Mouse (Mus musculus) monocyte, adult 5-6 weeks (primary cell): ENCODE measurements around the gene Socs2. TPM values are rescaled to one million over a fixed set of nuclear protein-coding genes. Genes with fewer than 3 reads are reported as not detected.

Experiments used
- ATAC-seq: fragments of 153-309, 156-312 bp; replicated peaks from 2 replicates; pipeline ENCODE4 v1.8.0; 2017; ENCODE audit warnings: mild to moderate bottlenecking; ENCODE audit not compliant: low TSS enrichment, insufficient number of reproducible peaks, severe bottlenecking, poor library complexity, low FRiP score
- total RNA-seq: library from RNA; stranded (forward); fragments of 200-1000, 200-491, 200-594 nt; gene quantifications from 3 replicates; pipeline ENCODE4 v1.2.3, GENCODE M21; 2017

Socs2 gene
- total RNA-seq, 1 experiment from 2014 or later: 0.76 TPM

- ATAC-seq: no peak
Measured at GRCm38 (mm10) chr10:95361260-95361841, 55.6 kb downstream of the Socs2 start.

GRCm38 (mm10) chr10:95360048-95360447 lies 56.9 kb downstream of the Socs2 start:
- no peak for ATAC-seq

DNA sequence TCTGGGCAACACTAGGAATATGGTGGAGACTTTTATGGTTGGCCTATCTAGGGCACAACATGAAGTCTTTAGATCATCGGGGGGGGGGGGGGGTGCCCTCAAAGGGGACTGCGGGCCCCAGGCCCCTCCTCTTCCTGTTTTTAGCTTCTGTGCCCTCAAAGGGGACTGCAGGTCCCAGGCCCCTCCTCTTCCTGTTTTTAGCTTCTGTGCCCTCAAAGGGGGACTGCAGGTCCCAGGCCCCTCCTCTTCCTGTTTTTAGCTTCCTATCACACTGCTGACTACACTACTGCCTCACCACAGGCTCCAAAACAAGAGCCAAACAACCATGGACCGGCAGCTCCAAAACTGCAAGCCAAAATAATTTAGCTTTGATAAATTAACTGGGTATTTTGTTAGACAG lies 59.3 kb downstream of the Socs2 start:
- ATAC-seq: peak; percentile 89

DNA sequence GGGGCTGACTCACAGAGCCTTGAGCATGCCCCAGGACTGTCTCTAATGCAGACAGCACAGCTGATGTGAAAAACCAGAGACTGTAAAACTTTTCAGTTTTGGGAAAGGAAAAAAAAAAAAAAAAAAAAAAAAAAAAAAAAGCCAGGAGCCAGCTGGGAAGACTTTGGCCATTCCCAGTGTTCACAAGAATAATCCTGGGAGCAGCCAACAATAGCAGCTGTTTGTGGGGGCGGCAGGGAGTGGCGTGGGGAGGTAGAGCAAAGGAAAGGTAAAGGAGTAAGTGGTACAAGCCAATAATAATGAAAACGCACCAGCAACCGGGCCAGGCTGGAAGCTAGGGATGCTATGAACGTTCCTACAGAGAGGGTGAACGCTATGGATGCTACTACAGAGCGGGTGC lies 60.3 kb downstream of the Socs2 start:
- no peak for ATAC-seq

GRCm38 (mm10) chr10:95355678-95356268 lies 61.2 kb downstream of the Socs2 start:
- ATAC-seq: no peak

DNA sequence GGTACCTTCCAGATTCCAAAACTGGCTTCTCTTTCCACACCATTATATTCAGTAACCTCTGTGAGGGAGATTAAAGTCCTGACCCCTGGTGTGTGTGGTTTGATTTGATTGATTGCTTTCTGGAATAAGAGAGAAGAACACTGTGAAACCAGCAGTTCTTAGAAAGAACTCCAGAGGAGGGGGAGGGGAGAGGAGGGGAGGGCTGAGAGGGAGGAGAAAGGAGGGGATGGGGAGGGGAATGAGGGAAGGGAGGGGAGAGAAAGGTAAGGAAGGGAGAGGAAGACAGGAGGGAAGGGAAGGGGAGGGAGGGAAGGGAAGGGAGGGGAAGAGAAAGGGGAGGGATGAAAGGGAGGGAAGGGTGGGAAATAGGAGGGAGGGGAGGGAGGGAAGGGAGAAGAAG lies 62.3 kb downstream of the Socs2 start:
- ATAC-seq: no peak

GRCm38 (mm10) chr10:95354047-95354446 lies 62.9 kb downstream of the Socs2 start:
- no peak for ATAC-seq

- no peak for ATAC-seq
Measured at GRCm38 (mm10) chr10:95348457-95348856, 68.5 kb downstream of the Socs2 start.

DNA sequence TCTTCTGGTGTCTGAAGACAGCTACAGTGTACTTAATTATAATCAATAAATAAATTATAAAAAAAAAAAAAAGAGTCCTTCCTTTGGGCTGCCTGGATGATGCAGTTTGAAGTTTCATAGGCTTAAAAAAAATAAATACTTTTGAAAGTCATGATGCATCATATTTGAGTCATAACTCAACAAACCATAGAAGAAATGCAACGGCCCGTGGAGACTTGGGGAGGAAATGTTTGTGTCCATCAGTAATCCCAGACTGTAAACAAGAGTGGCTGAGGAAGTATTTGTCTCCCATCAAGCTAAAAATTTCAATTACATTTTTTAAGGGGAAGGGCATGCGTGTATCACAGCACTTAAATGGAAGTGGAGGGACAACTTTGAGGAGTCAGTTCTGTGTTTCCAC lies 69.2 kb downstream of the Socs2 start:
- no peak for ATAC-seq

GRCm38 (mm10) chr10:95342833-95343590 lies 74.0 kb downstream of the Socs2 start:
- no peak for ATAC-seq

DNA sequence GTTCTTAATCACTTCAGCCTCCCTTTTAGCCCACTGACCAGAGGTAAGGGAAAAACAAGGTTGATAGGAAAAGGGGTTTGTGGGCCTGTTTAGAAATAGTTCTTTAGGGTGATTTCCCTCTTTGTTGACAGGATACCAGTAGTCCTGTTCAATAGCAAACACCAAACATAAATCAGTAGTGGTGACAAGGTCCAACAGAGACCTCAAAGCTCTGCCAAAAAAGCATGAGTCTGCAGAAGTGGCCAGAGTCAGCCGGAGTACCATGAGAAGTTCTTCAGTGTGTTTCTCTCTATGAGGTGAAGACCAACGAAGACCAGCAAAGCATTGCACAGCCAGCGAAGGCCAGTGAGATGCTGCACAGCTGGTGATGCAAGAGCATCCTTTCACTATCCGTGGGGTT lies 76.3 kb downstream of the Socs2 start:
- no peak for ATAC-seq

GRCm38 (mm10) chr10:95337589-95337988 lies 79.4 kb downstream of the Socs2 start:
- no peak for ATAC-seq

GRCm38 (mm10) chr10:95336781-95337544 lies 80.0 kb downstream of the Socs2 start:
- no peak for ATAC-seq

Other genes with a start within 250 kb of the Socs2 start
- gene Cradd, start 93.0 kb downstream of the Socs2 start, total RNA-seq: 3.2 to 12.0 TPM (median 4.6 TPM) in 3 replicates
- gene Mrpl42, start 84.8 kb upstream of the Socs2 start, total RNA-seq: 39.1 to 48.3 TPM (median 43.7 TPM) in 3 replicates
- 101 to 144 TPM (median 135 TPM) in 3 replicates for gene Ube2n, start 98.0 kb upstream of the Socs2 start, total RNA-seq
- 60.2 to 71.0 TPM (median 66.3 TPM) in 3 replicates for gene Nudt4, start 147.0 kb upstream of the Socs2 start, total RNA-seq